Mouse (Mus musculus) lung, postnatal 0 days (tissue): ENCODE measurements around the gene Cd101.

Experiments
- CTCF ChIP-seq: IDR thresholded peaks from 2 replicates; pipeline ENCODE4 v1.5.1; 2016; ENCODE audit warnings: antibody characterized with exemption, mild to moderate bottlenecking
- EP300 ChIP-seq: IDR thresholded peaks from 2 replicates; pipeline ENCODE4 v1.6.1; 2016; ENCODE audit warnings: antibody characterized with exemption, mild to moderate bottlenecking, control low read depth

DNA sequence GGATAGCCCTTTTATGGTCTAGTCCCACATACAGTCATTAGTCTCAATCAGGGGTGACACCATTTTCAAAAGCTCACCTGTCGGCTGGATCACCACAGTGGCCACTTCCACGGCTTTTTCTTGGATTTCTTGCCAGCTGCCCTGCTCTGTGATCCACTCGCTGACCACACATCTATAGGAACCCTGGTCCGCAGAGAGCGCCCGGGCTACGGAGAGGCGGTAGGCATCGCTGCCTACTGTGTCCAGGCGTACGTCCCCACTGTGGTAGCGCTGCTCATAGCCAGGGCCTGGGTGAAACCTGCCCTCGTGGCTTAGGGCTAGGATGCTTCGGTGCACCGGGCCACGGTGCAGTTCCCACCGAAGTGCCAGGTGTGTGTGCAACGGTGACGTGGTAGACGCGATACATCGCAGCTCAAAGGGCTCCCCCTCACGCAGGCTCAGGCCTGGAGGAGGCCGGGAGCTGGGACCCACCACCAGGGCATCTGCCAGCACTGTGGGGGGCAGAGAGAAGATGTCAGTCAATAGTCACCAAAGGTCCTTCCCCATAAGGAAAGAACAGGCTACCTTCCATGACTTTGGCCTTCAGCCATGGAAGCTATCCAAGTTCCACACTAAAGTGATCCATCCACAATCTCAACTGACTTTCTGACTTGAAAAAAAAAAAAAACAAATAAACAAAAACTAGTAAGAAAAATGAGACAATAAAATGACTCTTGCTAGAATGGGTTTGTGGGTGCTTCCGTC, 47.8 kb upstream of the Cd101 start:
- TF ChIP-seq CTCF (no peak), EP300 (no peak)
